Mouse (Mus musculus) v-Abl transformed pro-B cells (cell line): ENCODE data around the gene Ube2d1.

Experiments used
- in situ Hi-C, 2 experiments: fragments of 400-800 bp; cut with MboI; formaldehyde crosslinking; loops; one replicate each; pipeline ENCODE4 v1.15.1; 2025; ENCODE audit not compliant: unreplicated experiment in 2 of 2

Gene Ube2d1

GRCm38 (mm10) chr10:71285126-71285580 lies at the start of gene Ube2d1:
Ube2d1 (minus strand) TSS chr10:71285262.
- in situ Hi-C loops: no loop called here

GRCm38 (mm10) chr10:71332859-71333258 lies 47.8 kb upstream of the Ube2d1 start:
- in situ Hi-C loops: loop anchor here (25.0 kb wide), 2 partner anchors 1146 to 1329 kb away; partner anchors contain the start of gene Zwint (in 1 of the 2)

DNA sequence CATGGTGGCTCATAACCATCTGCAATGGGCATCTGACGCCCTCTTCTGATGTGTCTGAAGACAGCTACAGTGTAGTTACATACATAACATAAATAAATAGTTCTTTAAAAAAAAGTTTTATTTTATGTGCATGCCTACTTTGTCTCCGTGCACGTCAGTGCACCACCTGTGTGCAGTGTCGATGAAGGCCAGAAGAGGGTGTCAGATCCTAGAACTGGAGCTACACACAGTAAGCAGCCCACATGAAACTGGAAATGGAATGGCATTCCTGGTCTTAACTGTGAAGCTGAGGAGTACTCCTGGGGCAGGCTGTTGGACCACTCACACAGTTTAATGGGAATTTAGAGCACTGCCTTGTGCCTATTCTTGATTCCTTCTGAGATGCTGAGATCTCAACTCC lies 47.3 kb upstream of the Ube2d1 start:
- in situ Hi-C loops: loop anchor here (25.0 kb wide), 2 partner anchors 1145 to 1330 kb away; partner anchors contain the start of gene Zwint (in 1 of the 2)

- in situ Hi-C loops: loop anchor here (25.0 kb wide), 2 partner anchors 1145 to 1330 kb away; partner anchors contain the start of gene Zwint (in 1 of the 2)
Observed at GRCm38 (mm10) chr10:71331908-71332307, 46.8 kb upstream of the Ube2d1 start.

- in situ Hi-C loops: loop anchor here (25.0 kb wide), 2 partner anchors 1143 to 1332 kb away; partner anchors contain the start of gene Zwint (in 1 of the 2)
Observed at GRCm38 (mm10) chr10:71330070-71330469, 45.0 kb upstream of the Ube2d1 start.

DNA sequence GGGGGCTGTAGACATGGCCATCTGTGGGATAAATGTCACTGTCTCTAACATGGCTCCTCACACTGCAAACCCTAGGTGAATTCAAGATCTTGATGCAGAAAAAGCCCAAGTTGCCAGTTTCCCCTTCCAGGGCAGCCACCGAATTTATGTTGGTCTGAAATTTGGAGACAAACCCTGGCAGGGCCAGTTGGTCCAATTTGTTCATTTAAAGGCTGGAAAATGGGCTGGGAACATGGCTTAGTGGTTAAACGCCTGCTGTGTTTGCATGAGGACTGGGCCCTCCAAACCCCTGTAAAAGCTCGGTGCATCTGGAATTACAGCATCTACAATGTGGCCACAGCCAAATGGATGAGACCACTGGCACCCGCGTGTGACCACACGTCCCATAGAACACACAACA lies 44.2 kb upstream of the Ube2d1 start:
- in situ Hi-C loops: loop anchor here (5.0 to 25.0 kb wide), 3 partner anchors 73 to 1333 kb away; partner anchors contain the start of gene Zwint (in 1 of the 2)

DNA sequence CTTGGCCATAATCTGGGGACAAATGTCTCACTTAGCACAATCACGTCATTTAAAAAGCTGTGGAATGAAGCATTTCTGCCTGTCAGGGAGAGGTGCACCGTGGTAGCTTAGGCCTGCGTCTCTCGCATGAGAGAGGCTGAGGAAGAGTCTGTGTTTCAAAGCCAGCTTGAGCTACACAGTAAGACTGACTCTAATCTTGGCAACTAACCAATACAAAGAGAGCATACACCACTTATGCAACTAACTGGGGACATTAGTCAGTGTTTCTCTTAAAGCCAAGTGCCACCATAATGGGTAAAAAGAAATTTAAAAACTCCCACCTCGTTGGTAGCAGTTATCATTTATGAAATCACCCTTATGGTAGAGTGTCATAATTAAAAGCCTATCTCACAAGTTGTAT lies 43.8 kb upstream of the Ube2d1 start:
- in situ Hi-C loops: loop anchor here (5.0 to 25.0 kb wide), 3 partner anchors 73 to 1333 kb away; partner anchors contain the start of gene Zwint (in 1 of the 2)

DNA sequence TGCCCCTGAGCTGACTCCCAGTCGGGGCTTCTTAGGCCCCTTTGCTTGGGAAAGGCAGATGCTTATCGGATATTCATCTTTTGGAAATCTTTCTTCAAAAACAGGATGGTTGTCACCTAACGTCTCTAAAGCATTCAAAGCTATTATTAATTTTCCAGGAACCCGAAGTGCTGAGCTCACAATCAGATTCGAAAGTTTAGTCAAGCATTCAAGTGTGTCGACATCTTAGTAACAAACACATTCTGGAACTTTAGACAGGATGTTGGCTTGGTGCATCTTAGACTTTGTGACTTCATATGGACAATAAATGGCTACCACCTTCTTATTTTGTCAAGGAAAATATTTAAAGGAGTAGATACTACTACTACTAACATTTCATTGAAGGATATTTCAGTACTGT lies 43.3 kb upstream of the Ube2d1 start:
- in situ Hi-C loops: loop anchor here (5.0 to 25.0 kb wide), 3 partner anchors 74 to 1334 kb away; partner anchors contain the start of gene Zwint (in 1 of the 2)

DNA sequence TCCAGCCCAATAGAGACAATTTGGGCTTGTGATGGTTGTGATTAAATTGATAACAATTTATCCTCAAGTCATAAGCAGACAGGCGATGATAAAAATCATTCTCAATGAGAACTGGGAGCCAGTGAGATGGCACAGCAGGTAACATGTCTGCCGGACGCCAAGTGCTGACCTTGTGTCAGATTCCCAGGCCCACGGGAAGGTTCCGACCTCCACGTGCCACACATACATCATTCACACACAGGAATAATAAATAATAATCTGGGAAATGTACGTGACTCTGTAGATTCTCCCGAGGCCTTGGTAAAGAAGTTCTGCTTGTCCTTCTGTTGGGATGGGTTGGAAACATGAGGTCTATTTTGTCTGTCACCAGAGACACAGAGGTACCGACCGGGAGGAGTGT lies 42.3 kb upstream of the Ube2d1 start:
- in situ Hi-C loops: loop anchor here (5.0 to 25.0 kb wide), 3 partner anchors 75 to 1335 kb away; partner anchors contain the start of gene Zwint (in 1 of the 2)

DNA sequence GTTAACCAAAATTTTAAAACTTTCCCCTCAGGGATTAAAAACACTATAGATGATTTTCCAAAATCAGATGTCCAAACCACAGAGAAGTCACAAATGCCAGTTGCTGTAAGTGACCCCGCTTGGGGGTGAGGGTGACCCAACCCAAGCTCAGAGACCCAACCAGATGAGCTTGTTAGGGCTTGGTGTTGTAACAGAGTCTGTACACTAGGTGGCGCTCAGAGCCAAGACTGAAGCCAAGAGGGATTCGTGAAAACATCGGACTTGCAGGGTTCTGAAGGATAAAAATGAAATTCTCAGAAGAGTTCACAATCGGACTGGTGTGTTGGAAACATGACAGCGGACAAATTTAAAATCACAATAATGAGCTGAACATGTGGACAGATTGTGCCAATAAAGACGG lies 41.7 kb upstream of the Ube2d1 start:
- in situ Hi-C loops: loop anchor here (5.0 to 25.0 kb wide), 3 partner anchors 76 to 1336 kb away; partner anchors contain the start of gene Zwint (in 1 of the 2)

- in situ Hi-C loops: loop anchor here (5.0 to 25.0 kb wide), 3 partner anchors 76 to 1336 kb away; partner anchors contain the start of gene Zwint (in 1 of the 2)
Observed at GRCm38 (mm10) chr10:71326123-71326522, 41.1 kb upstream of the Ube2d1 start.

DNA sequence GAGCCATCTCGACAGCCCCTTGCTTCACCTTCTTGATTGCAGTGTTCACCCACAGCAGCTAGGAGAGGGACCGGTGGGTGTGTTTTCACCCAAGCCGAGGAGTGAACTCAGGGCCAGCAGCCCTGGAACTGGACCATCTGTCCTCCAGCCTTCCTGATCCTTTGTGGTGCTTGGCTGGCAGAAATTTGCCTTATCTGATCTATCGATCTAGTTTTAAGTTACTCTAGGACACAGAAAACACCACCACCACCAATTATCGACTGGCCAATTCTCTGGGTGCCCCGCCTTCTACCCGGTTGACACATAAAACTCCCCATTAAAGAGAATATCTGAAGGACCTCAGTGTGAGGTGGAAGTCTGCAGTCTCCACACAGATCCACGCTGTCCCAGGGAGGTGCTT lies 38.6 kb upstream of the Ube2d1 start:
- in situ Hi-C loops: loop anchor here (25.0 kb wide), 9 partner anchors 361 to 1789 kb away; partner anchors contain the start of gene Zwint (in 1 of the 2)

DNA sequence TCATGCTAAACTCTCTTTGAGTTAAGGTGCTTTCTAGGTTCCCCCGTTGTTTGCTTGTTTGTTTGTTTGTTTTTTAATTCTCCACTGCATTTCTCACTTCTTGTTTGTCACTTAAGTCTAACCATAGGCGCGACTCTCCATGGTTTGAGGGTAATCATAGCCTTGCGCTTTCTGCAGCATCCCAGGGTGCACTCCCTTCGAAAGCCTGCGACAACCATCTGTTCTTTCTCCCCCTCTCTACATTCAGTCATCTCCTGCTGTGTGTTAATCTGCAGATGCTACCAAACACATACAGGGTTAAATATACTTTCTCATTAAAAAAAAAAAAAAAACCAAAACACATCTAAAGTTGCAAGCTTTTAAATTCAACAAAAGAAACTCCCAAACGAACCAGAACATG lies 31.4 kb upstream of the Ube2d1 start:
- in situ Hi-C loops: loop anchor here (25.0 kb wide), 9 partner anchors 354 to 1796 kb away; partner anchors contain the start of gene Zwint (in 1 of the 2)

DNA sequence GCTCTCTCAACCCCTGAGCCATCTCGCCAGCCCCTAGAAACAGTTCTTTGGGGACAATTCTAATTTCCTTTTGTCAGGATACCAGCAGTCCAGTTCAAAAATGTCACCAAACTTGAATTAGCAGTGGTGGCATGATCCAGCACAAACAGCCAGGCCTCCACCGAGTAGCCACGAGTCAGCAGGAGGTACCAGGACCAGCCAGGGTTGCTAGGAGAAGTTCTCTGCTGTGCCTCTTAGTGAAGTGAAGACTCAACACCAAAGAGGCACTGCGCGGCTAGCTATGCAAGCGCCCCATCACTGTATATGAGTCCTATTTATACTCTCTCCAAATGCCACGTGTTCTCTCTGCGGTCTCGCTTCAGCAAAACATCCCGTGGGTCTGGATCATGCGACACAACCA lies 31.0 kb upstream of the Ube2d1 start:
- in situ Hi-C loops: loop anchor here (25.0 kb wide), 9 partner anchors 354 to 1796 kb away; partner anchors contain the start of gene Zwint (in 1 of the 2)

- in situ Hi-C loops: loop anchor here (25.0 kb wide), 9 partner anchors 352 to 1798 kb away; partner anchors contain the start of gene Zwint (in 1 of the 2)
Observed at GRCm38 (mm10) chr10:71314596-71314995, 29.5 kb upstream of the Ube2d1 start.

DNA sequence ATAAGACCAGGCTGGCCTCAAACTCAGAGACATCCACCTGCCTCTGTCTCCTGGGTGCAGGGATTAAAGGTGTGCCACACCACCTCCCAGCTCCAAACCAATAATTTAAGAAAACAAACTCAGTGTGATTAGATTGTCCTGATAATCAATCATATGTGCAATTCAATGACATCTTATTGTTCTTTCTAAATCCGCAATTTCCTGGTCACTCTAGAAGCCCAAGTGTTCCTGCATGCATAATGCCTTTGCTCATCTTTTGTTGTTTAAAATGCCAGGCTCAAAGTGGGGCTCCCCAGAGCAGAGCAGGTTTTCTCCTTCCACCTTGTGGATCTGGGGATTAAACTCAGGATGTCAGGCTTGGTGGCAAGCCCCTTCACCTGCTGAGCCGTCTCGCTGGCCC lies 25.2 kb upstream of the Ube2d1 start:
- in situ Hi-C loops: loop anchor here (25.0 kb wide), 9 partner anchors 348 to 1802 kb away; partner anchors contain the start of gene Zwint (in 1 of the 2)

- in situ Hi-C loops: loop anchor here (25.0 kb wide), 9 partner anchors 346 to 1804 kb away; partner anchors contain the start of gene Zwint (in 1 of the 2)
Observed at GRCm38 (mm10) chr10:71308199-71308598, 23.1 kb upstream of the Ube2d1 start.

DNA sequence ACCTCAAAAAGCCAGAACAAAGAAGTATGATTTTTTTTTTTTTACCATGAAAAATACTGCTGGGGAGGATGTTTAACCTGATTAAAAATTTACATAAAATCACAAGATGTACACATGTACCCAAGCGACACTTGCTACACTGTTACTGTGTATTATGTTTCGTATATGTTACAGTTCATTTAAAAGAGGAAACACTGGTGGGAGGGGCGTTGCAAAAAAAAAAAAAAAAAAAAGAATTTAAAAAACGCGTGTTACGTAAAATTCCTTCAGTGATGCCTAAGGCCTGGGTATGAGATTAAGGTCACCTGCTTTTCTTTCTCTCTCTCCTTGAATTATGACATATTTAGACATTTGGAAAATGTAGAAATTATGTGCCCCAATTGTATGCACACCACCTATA lies 21.7 kb upstream of the Ube2d1 start:
- in situ Hi-C loops: loop anchor here (25.0 kb wide), 9 partner anchors 344 to 1806 kb away; partner anchors contain the start of gene Zwint (in 1 of the 2)

DNA sequence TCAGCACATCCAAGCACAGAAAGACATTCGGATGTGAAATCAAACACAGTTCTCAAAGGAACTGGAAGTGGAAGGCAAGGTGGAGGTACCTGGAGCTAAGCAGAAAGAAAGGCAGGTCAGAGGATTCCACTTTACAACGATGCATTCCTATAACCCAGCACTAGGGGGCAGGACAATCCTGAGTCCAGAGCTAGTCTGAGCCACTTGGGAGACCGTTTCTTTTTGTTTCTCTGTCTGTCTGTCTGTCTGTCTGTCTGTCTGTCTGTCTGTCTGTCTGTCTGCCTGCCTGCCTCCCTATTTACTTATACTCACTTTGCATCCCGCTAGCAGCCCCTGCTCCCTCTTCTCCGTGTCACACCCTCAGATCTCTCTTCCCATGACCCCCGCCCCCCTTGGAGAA lies 21.1 kb upstream of the Ube2d1 start:
- in situ Hi-C loops: loop anchor here (25.0 kb wide), 9 partner anchors 344 to 1806 kb away; partner anchors contain the start of gene Zwint (in 1 of the 2)

GRCm38 (mm10) chr10:71302490-71302889 lies 17.4 kb upstream of the Ube2d1 start:
- in situ Hi-C loops: loop anchor here (25.0 kb wide), 9 partner anchors 340 to 1810 kb away; partner anchors contain the start of gene Zwint (in 1 of the 2)

- in situ Hi-C loops: loop anchor here (25.0 kb wide), 9 partner anchors 338 to 1812 kb away; partner anchors contain the start of gene Zwint (in 1 of the 2)
Observed at GRCm38 (mm10) chr10:71300161-71300560, 15.1 kb upstream of the Ube2d1 start.
